Mouse (Mus musculus) retina, embryonic 14.5 days (tissue): ENCODE results near the gene G6pd2.

Experiments used
- DNase-seq: peaks from one replicate; pipeline ENCODE4 v3.0.0-alpha.2; 2015; ENCODE audit warnings: low spot score

Gene G6pd2

GRCm38 (mm10) chr5:61808516-61808915, at the start of gene G6pd2:
Gene G6pd2, plus strand, starts transcription at chr5:61808816.
- no peak for DNase-seq

- DNase-seq: no peak
These were observed 44.4 kb upstream of the G6pd2 start for GRCm38 (mm10) chr5:61764214-61764613.

GRCm38 (mm10) chr5:61832935-61833551, 24.4 kb downstream of the G6pd2 start:
- no peak for DNase-seq

- no peak for DNase-seq
These were observed 35.3 kb downstream of the G6pd2 start for GRCm38 (mm10) chr5:61843891-61844290.
